Mouse (Mus musculus) heart, postnatal 4 days (tissue): ENCODE results near the gene Gtpbp3. TPM values are rescaled to one million over a fixed set of nuclear protein-coding genes. Genes with fewer than 3 reads are reported as not detected.

Source experiments
- DNase-seq: peaks from one replicate; pipeline ENCODE4 v3.0.0; 2021
- total RNA-seq, 2 experiments: library from RNA; stranded (reverse); gene quantifications; 2 replicates each; pipeline ENCODE4 v1.2.3; 2021

Gtpbp3 gene
- total RNA-seq, 2 experiments from 2014 or later, result 17.8 to 20.1 TPM

- no peak for DNase-seq
These were observed 10.1 kb downstream of the Gtpbp3 start for GRCm38 (mm10) chr8:71497881-71498501.

- DNase-seq, result no peak
These were observed 11.2 kb downstream of the Gtpbp3 start for GRCm38 (mm10) chr8:71498816-71499690.

GRCm38 (mm10) chr8:71504349-71504748 lies 16.4 kb downstream of the Gtpbp3 start:
- no peak for DNase-seq

- no peak for DNase-seq
These were observed 17.4 kb downstream of the Gtpbp3 start for GRCm38 (mm10) chr8:71505326-71505725.

GRCm38 (mm10) chr8:71505979-71506378 lies 18.1 kb downstream of the Gtpbp3 start:
- no peak for DNase-seq

GRCm38 (mm10) chr8:71507589-71508104 lies 19.7 kb downstream of the Gtpbp3 start:
- DNase-seq, result peak; percentile 82

GRCm38 (mm10) chr8:71509316-71509715 lies 21.4 kb downstream of the Gtpbp3 start:
- no peak for DNase-seq

- DNase-seq, result no peak
These were observed 23.7 kb downstream of the Gtpbp3 start, which contains the start of gene Plvap for GRCm38 (mm10) chr8:71511644-71512043. TSS of gene Plvap (minus strand) at chr8:71511752.

- DNase-seq, result no peak
These were observed 25.3 kb downstream of the Gtpbp3 start for GRCm38 (mm10) chr8:71513018-71513754.

GRCm38 (mm10) chr8:71515043-71515442 lies 27.1 kb downstream of the Gtpbp3 start:
- DNase-seq, result no peak

- no peak for DNase-seq
These were observed 28.9 kb downstream of the Gtpbp3 start for GRCm38 (mm10) chr8:71516786-71517185.

- DNase-seq, result peak; percentile 82
These were observed 31.3 kb downstream of the Gtpbp3 start for GRCm38 (mm10) chr8:71519037-71519825.

- DNase-seq, result peak; percentile 99
These were observed 33.7 kb downstream of the Gtpbp3 start for GRCm38 (mm10) chr8:71521634-71522033.

GRCm38 (mm10) chr8:71525226-71526050 lies 37.5 kb downstream of the Gtpbp3 start, which contains the start of gene Ccdc194:
TSS of gene Ccdc194 (minus strand) at chr8:71525711.
- DNase-seq, result no peak

GRCm38 (mm10) chr8:71526272-71526671 lies 38.4 kb downstream of the Gtpbp3 start:
- DNase-seq, result peak; percentile 29

GRCm38 (mm10) chr8:71527162-71527870 lies 39.4 kb downstream of the Gtpbp3 start:
- peak; percentile 36 for DNase-seq

GRCm38 (mm10) chr8:71528362-71529073 lies 40.6 kb downstream of the Gtpbp3 start:
- DNase-seq, result peak; percentile 56

- DNase-seq, result peak; percentile 34
These were observed 43.0 kb downstream of the Gtpbp3 start for GRCm38 (mm10) chr8:71530735-71531467.
